Mouse (Mus musculus) lung, postnatal 0 days (tissue): Measurements from ENCODE around the gene Gm21962. TPM values are rescaled to one million over a fixed set of nuclear protein-coding genes. Genes with fewer than 3 reads are reported as not detected.
"Not testable (repeated sequence)": the region's sequence is repeated elsewhere in the genome, so short reads cannot be mapped to it uniquely, and the experiment has no call there.

ENCODE experiments used
- ATAC-seq: fragments of 200-750 bp; cut with Nextera tagmentation; 2 replicates; pipeline ENCODE4 v1.8.0; 2017; ENCODE audit warnings: moderate library complexity
- DNase-seq: peaks from one replicate; pipeline ENCODE4 v3.0.0-alpha.2; 2016; ENCODE audit warnings: low spot score
- H3K27ac ChIP-seq: fragments of 300-500 bp; sonication (generic); 2 replicates; pipeline ENCODE4 v1.5.1; 2014; ENCODE audit warnings: antibody characterized with exemption, mild to moderate bottlenecking, low read length, mixed read lengths
- H3K27me3 ChIP-seq: fragments of 300-500 bp; sonication (generic); replicated peaks from 2 replicates; pipeline ENCODE4 v1.6.1; 2014; ENCODE audit warnings: low read length, mixed read lengths; ENCODE audit not compliant: insufficient read depth
- H3K36me3 ChIP-seq: fragments of 300-500 bp; sonication (generic); 2 replicates; pipeline ENCODE4 v1.6.1; 2014; ENCODE audit warnings: low read length, mixed read lengths; ENCODE audit not compliant: insufficient read depth
- H3K4me1 ChIP-seq: fragments of 300-500 bp; sonication (generic); 2 replicates; pipeline ENCODE4 v1.6.1; 2014; ENCODE audit warnings: antibody characterized with exemption, low read depth, low read length, mixed read lengths; ENCODE audit not compliant: insufficient read depth
- H3K4me2 ChIP-seq: fragments of 300-500 bp; sonication (generic); replicated peaks from 2 replicates; pipeline ENCODE4 v1.6.1; 2014; ENCODE audit warnings: low read depth, mild to moderate bottlenecking, low read length, moderate library complexity, mixed read lengths
- H3K4me3 ChIP-seq: fragments of 300-500 bp; sonication (generic); 2 replicates; pipeline ENCODE4 v1.5.1; 2014; ENCODE audit warnings: low read depth, low read length
- H3K9ac ChIP-seq: fragments of 300-500 bp; sonication (generic); replicated peaks from 2 replicates; pipeline ENCODE4 v1.6.1; 2014; ENCODE audit warnings: low read depth, mild to moderate bottlenecking
- H3K9me3 ChIP-seq: fragments of 300-500 bp; sonication (generic); 2 replicates; pipeline ENCODE4 v1.6.1; 2016; ENCODE audit warnings: low read length, mixed read lengths
- CTCF ChIP-seq: IDR thresholded peaks from 2 replicates; pipeline ENCODE4 v1.5.1; 2016; ENCODE audit warnings: antibody characterized with exemption, mild to moderate bottlenecking
- EP300 ChIP-seq: IDR thresholded peaks from 2 replicates; pipeline ENCODE4 v1.6.1; 2016; ENCODE audit warnings: antibody characterized with exemption, mild to moderate bottlenecking, control low read depth
- WGBS: fragments of 180-500 bp; shearing (Covaris S2); extraction: QIAGEN DNeasy Blood & Tissue Kit; methylation state at CpG from one replicate; pipeline ENCODE4 v1.1.7; 2014; 5-methylcytosine and 5-hydroxymethylcytosine counted together
- polyA plus RNA-seq: library from polyadenylated mRNA; unstranded; fragments of >200 nt; fragmentation: Nextera tagmentation; extraction: Ambion mirVana; gene quantifications from 2 replicates; pipeline ENCODE4 v1.2.1, GENCODE M21; 2015

The Gm21962 gene
- polyA plus RNA-seq, result not detected in 2 replicates

DNA sequence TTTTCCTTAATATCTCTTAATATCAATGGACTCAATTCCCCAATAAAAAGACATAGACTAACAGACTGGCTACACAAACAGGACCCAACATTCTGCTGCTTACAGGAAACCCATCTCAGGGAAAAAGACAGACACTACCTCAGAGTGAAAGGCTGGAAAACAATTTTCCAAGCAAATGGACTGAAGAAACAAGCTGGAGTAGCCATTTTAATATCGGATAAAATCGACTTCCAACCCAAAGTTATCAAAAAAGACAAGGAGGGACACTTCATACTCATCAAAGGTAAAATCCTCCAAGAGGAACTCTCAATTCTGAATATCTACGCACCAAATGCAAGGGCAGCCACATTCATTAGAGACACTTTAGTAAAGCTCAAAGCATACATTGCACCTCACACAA, at the start of gene Gm21962:
TSS of gene Gm21962 (plus strand) at position 301 of the 400 bp plus-strand sequence.
- not testable (repeated sequence) for H3K9ac ChIP-seq, H3K36me3 ChIP-seq, H3K27ac ChIP-seq, H3K4me3 ChIP-seq, H3K4me2 ChIP-seq, H3K27me3 ChIP-seq, H3K9me3 ChIP-seq, ATAC-seq, H3K4me1 ChIP-seq, DNase-seq
- no CpG with 5 or more reads among the region's 3 CpGs for WGBS

- TF ChIP-seq CTCF (no peak), EP300 (no peak)
- Histone ChIP-seq H3K9me3 (no peaks in the 10 kb centered on the region), H3K36me3 (no peaks in the 10 kb centered on the region), H3K27me3 (no peaks in the 10 kb centered on the region), H3K4me1 (no peaks in the 10 kb centered on the region), H3K4me2 (no peak overlapping the region), H3K4me3 (no peak overlapping the region), H3K27ac (no peak overlapping the region), H3K9ac (no peak overlapping the region)
- WGBS, result 43% methylated on average over 6 of the region's 6 CpGs
- DNase-seq (no peak), ATAC-seq (no peak)
Measured at GRCm38 (mm10) chr3:137622091-137622490, 49.2 kb upstream of the Gm21962 start.

- ATAC-seq (no peak), DNase-seq (no peak)
- H3K4me3 ChIP-seq, result peak overlapping the region; percentile 59
- no peak for TF ChIP-seq CTCF
- no peak for TF ChIP-seq EP300
- no peaks in the 10 kb centered on the region for H3K27me3 ChIP-seq
- H3K27ac ChIP-seq, result no peak overlapping the region
- no peaks in the 10 kb centered on the region for H3K36me3 ChIP-seq
- H3K4me1 ChIP-seq, result no peaks in the 10 kb centered on the region
- WGBS, result 38% methylated on average over 14 of the region's 14 CpGs
- no peak overlapping the region for H3K9ac ChIP-seq
- peak overlapping the region; percentile 88 for H3K4me2 ChIP-seq
- H3K9me3 ChIP-seq, result no peaks in the 10 kb centered on the region
Measured at GRCm38 (mm10) chr3:137622895-137623580, 48.3 kb upstream of the Gm21962 start.

- under 1% methylated on average over 33 of the region's 47 CpGs for WGBS
- H3K4me3 ChIP-seq, result peak overlapping the region; percentile 59
- no peaks in the 10 kb centered on the region for H3K27me3 ChIP-seq
- DNase-seq, result peak; percentile 64
- H3K9ac ChIP-seq, result 0 out of 2 replicates have a peak overlapping the region, but pooled peaks have one; percentile 23
- TF ChIP-seq EP300 (no peak), CTCF (no peak)
- no peaks in the 10 kb centered on the region for H3K9me3 ChIP-seq
- H3K36me3 ChIP-seq, result no peaks in the 10 kb centered on the region
- peak; percentile 94 for ATAC-seq
- H3K4me1 ChIP-seq, result no peaks in the 10 kb centered on the region
- peak overlapping the region; percentile 88 for H3K4me2 ChIP-seq
- H3K27ac ChIP-seq, result no peak overlapping the region
Measured at GRCm38 (mm10) chr3:137623581-137624362, 47.6 kb upstream of the Gm21962 start.

- no peaks in the 10 kb centered on the region for H3K4me1 ChIP-seq
- H3K36me3 ChIP-seq, result no peaks in the 10 kb centered on the region
- H3K4me3 ChIP-seq, result no peak overlapping the region
- no peak overlapping the region for H3K27ac ChIP-seq
- no peak for DNase-seq
- H3K4me2 ChIP-seq, result no peak overlapping the region
- no peak overlapping the region for H3K9ac ChIP-seq
- TF ChIP-seq CTCF (no peak), EP300 (no peak)
- H3K9me3 ChIP-seq, result no peaks in the 10 kb centered on the region
- ATAC-seq, result no peak
- H3K27me3 ChIP-seq, result no peaks in the 10 kb centered on the region
- 69% methylated on average over 5 of the region's 5 CpGs for WGBS
Measured at GRCm38 (mm10) chr3:137625054-137625453, 46.3 kb upstream of the Gm21962 start.

DNA sequence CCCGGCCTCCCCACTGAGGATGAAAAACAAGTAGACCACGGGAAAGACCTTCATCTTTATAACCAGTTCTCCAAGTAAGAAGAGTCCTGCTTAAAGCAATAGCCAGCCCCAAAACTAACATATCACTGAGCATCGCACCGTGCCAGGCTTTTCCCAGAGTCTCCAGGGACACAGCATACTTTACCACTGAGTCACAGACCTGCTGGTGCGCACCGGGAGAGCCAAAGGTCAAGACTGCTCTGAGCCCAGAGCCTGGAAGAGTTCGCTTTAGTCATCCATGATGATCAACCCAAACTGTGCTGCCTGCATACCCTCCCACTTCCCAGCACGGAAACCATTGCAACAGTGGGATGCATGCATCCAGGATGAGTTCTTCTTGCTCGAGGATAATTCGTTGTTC, 37.6 kb upstream of the Gm21962 start:
- WGBS, result 71% methylated on average over 10 of the region's 10 CpGs
- Histone ChIP-seq H3K36me3 (no peaks in the 10 kb centered on the region), H3K9ac (no peak overlapping the region), H3K9me3 (no peaks in the 10 kb centered on the region), H3K4me2 (no peak overlapping the region), H3K4me3 (no peak overlapping the region), H3K27me3 (no peaks in the 10 kb centered on the region), H3K27ac (no peak overlapping the region), H3K4me1 (no peaks in the 10 kb centered on the region)
- DNase-seq (no peak), ATAC-seq (no peak)
- TF ChIP-seq EP300 (no peak), CTCF (no peak)
